Mouse (Mus musculus): ENCODE measurements around the gene Kctd20. TPM values are rescaled to one million over a fixed set of nuclear protein-coding genes. Genes with fewer than 3 reads are reported as not detected.
A peak's percentile ranks its signal among the peaks of the same experiment; 100 is the strongest.

Kctd20 gene
- polyA plus RNA-seq, 1 experiment from 2014 or later = 54.5 TPM

- H3K9me3 ChIP-seq (replicated peaks; ENCODE audit: low read length) = no peaks in the 10 kb centered on the region
- 0 out of 2 replicates have a peak, but pooled peaks cover under 1% of the 10 kb centered on the region for H3K4me1 ChIP-seq (replicated peaks; ENCODE audit: insufficient read depth, low read length)
- H3K4me3 ChIP-seq (replicated peaks; ENCODE audit: low read depth, low read length) = no peak overlapping the region
- no peak overlapping the region for H3K4me2 ChIP-seq (ENCODE audit: low read length)
- no peak for DNase-seq (ENCODE audit: low spot score)
- no peak overlapping the region for H3K27ac ChIP-seq
- no peak for ATAC-seq (replicated peaks; ENCODE audit: low FRiP score, low read depth)
- H3K9ac ChIP-seq (ENCODE audit: low read depth, low read length) = no peak overlapping the region
- WGBS = 81% methylated on average over 10 of the region's 10 CpGs
- peak; percentile 61 for TF ChIP-seq CTCF (IDR thresholded peaks at IDR 0.05; ENCODE audit: low read depth)
- H3K36me3 ChIP-seq (ENCODE audit: insufficient read depth, low read length) = no peaks in the 10 kb centered on the region
- H3K27me3 ChIP-seq (ENCODE audit: insufficient read depth, low read length) = no peaks in the 10 kb centered on the region
Observed at GRCm38 (mm10) chr17:28936622-28937345, 15.0 kb upstream of the Kctd20 start.

DNA sequence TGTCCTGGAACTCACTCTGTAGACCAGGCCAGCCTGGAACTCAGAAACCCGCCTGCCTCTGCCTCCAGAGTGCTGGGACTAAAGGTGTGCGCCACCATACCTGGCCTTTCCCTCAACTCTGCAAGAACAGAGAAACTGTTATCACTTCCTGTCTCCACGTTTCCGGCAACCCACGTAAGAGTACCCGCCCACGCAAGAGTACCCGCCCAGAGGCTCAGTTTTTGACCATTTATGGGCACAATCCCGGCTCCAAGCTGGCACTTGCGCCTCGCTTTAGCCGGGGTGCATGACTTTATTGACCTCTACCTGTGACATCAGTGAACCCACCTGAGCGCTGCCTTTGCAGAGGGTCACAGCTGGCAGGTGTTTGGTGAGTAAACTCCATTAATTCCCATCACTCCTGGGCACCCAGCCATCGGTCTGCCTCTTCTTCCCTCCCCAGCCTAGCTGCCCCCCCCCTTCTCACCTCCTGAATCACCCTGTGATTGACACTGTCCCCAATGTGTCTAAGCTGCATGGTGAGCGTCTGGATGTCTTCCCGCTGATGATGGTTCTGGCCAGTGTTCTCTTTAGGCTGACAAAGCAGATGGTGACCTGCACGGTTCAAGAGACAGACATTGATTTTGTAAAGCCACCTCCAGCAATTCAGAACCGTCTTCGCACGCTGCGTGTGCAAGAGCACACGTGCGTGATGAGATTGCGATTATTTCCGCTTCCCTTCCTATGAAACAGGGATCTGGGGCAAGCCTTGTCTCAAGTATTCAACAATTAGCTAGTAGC lies 10.8 kb upstream of the Kctd20 start:
- H3K4me2 ChIP-seq (ENCODE audit: low read length) = no peak overlapping the region
- TF ChIP-seq CTCF (IDR thresholded peaks at IDR 0.05; ENCODE audit: low read depth) = no peak
- 92% methylated on average over 25 of the region's 25 CpGs for WGBS

DNA sequence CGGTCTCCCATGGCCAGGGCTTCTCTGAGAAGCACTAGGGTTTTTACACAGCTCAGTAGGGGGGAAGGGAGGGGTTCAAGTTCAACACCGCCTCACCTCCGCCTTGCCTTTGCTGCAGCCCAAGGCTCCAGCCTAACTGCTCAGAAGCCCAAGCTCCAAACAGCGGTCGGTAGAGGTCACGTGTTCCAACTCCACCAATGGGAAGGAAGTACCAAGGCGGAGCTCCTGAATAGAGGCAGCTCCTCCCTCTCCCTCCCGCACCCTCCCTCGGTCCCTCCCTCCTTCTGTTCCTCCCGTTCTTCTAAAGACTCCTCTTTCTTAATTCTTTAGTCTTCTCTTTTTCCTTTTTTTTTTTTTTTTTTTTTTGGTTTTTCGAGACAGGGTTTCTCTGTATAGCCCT lies 9.6 kb upstream of the Kctd20 start:
- Histone ChIP-seq H3K27ac (no peak overlapping the region), H3K4me2 (ENCODE audit: low read length) (no peak overlapping the region), H3K36me3 (ENCODE audit: insufficient read depth, low read length) (no peaks in the 10 kb centered on the region), H3K4me1 (replicated peaks; ENCODE audit: insufficient read depth, low read length) (no peaks in the 10 kb centered on the region), H3K9ac (ENCODE audit: low read depth, low read length) (no peak overlapping the region), H3K4me3 (replicated peaks; ENCODE audit: low read depth, low read length) (no peak overlapping the region), H3K9me3 (replicated peaks; ENCODE audit: low read length) (0 out of 2 replicates have a peak, but pooled peaks cover under 1% of the 10 kb centered on the region), H3K27me3 (ENCODE audit: insufficient read depth, low read length) (no peaks in the 10 kb centered on the region)
- 82% methylated on average over 10 of the region's 11 CpGs for WGBS
- DNase-seq (ENCODE audit: low spot score) = no peak
- ATAC-seq (replicated peaks; ENCODE audit: low FRiP score, low read depth) = no peak
- TF ChIP-seq CTCF (IDR thresholded peaks at IDR 0.05; ENCODE audit: low read depth) = no peak

More for the DNA sequence above, 10.8 kb upstream of the Kctd20 start:
- no peak overlapping the region for H3K9ac ChIP-seq (ENCODE audit: low read depth, low read length)
- H3K27ac ChIP-seq = no peak overlapping the region
- H3K36me3 ChIP-seq (ENCODE audit: insufficient read depth, low read length) = no peaks in the 10 kb centered on the region
- DNase-seq (ENCODE audit: low spot score) (no peak), ATAC-seq (replicated peaks; ENCODE audit: low FRiP score, low read depth) (no peak)
- no peaks in the 10 kb centered on the region for H3K9me3 ChIP-seq (replicated peaks; ENCODE audit: low read length)
- H3K27me3 ChIP-seq (ENCODE audit: insufficient read depth, low read length) = no peaks in the 10 kb centered on the region
- H3K4me1 ChIP-seq (replicated peaks; ENCODE audit: insufficient read depth, low read length) = no peaks in the 10 kb centered on the region
- H3K4me3 ChIP-seq (replicated peaks; ENCODE audit: low read depth, low read length) = no peak overlapping the region

DNA sequence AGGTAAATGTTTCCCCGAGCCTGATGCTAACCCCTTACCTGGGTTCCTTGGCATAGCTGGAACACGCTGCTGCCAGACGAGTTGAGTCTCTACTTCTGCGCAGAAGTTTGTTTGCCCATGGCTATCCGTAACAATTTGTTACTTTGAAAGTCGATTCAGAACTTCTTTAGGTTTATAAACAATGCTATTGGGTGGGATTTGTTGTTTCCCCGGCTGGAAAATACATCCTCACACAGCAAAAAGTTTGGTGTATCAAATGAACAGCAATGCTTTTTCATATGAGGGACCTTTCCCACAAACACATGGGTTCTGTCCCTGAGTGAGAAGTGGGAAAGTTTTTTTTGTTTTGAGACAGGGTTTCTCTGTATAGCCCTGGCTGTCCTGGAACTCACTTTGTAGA lies 8.0 kb upstream of the Kctd20 start, which contains the start of gene Pxt1:
Gene Pxt1 (minus strand): TSS at position 101 of the 400 bp plus-strand sequence.
- Histone ChIP-seq H3K4me2 (ENCODE audit: low read length) (no peak within 1 kb of the TSS), H3K4me3 (replicated peaks; ENCODE audit: low read depth, low read length) (no peak within 1 kb of the TSS), H3K27ac (no peak within 1 kb of the TSS), H3K4me1 (replicated peaks; ENCODE audit: insufficient read depth, low read length) (no peaks in the 10 kb centered on the region), H3K9me3 (replicated peaks; ENCODE audit: low read length) (0 out of 2 replicates have a peak, but pooled peaks cover 6% of the 10 kb centered on the region), H3K9ac (ENCODE audit: low read depth, low read length) (no peak within 1 kb of the TSS), H3K27me3 (ENCODE audit: insufficient read depth, low read length) (no peaks in the 10 kb centered on the region), H3K36me3 (ENCODE audit: insufficient read depth, low read length) (no peaks in the 10 kb centered on the region)
- TF ChIP-seq CTCF (IDR thresholded peaks at IDR 0.05; ENCODE audit: low read depth) = no peak
- DNase-seq (ENCODE audit: low spot score) (no peak), ATAC-seq (replicated peaks; ENCODE audit: low FRiP score, low read depth) (no peak)
- WGBS = 91% methylated on average over 7 of the region's 7 CpGs

GRCm38 (mm10) chr17:28944481-28944880 lies 7.3 kb upstream of the Kctd20 start:
- WGBS = 89% methylated on average over 7 of the region's 7 CpGs
- no peak overlapping the region for H3K9ac ChIP-seq (ENCODE audit: low read depth, low read length)
- no peak overlapping the region for H3K4me2 ChIP-seq (ENCODE audit: low read length)
- ATAC-seq (replicated peaks; ENCODE audit: low FRiP score, low read depth) (no peak), DNase-seq (ENCODE audit: low spot score) (no peak)
- H3K9me3 ChIP-seq (replicated peaks; ENCODE audit: low read length) = 0 out of 2 replicates have a peak, but pooled peaks cover 6% of the 10 kb centered on the region
- no peak overlapping the region for H3K4me3 ChIP-seq (replicated peaks; ENCODE audit: low read depth, low read length)
- no peak for TF ChIP-seq CTCF (IDR thresholded peaks at IDR 0.05; ENCODE audit: low read depth)
- no peaks in the 10 kb centered on the region for H3K27me3 ChIP-seq (ENCODE audit: insufficient read depth, low read length)
- no peak overlapping the region for H3K27ac ChIP-seq
- H3K4me1 ChIP-seq (replicated peaks; ENCODE audit: insufficient read depth, low read length) = no peaks in the 10 kb centered on the region
- H3K36me3 ChIP-seq (ENCODE audit: insufficient read depth, low read length) = no peaks in the 10 kb centered on the region
